Mouse (Mus musculus): ENCODE measurements around the gene Hsd3b4. TPM values are rescaled to one million over a fixed set of nuclear protein-coding genes. Genes with fewer than 3 reads are reported as not detected.
"Not testable (repeated sequence)": the region's sequence is repeated elsewhere in the genome, so short reads cannot be mapped to it uniquely, and the experiment has no call there.

Hsd3b4 gene
- polyA plus RNA-seq, 1 experiment from 2014 or later = not detected

DNA sequence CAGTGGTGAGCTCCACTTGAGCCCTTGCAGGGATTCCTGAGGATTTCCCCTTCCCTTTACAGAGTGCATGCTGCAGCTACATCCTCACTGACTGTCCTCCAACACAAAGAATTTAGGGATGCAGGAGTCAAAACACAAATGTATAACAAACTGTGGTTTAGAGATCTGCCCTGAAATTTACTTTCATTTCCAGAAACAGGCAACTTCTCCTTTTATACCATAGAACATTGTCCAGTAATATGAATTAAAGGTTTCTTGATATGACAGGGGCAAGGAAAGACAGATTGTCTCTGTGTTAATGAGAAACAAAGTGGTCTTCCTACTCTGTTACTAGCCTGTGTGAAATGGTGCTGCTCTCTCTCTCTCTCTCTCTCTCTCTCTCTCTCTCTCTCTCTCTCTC lies 12.9 kb downstream of the Hsd3b4 start:
- H3K4me1 ChIP-seq (ENCODE audit: control insufficient read depth, insufficient read depth, low read length); H3K27me3 ChIP-seq (ENCODE audit: control insufficient read depth, insufficient read depth, low read length); DNase-seq; ATAC-seq (ENCODE audit: low FRiP score, low TSS enrichment); H3K9ac ChIP-seq (replicated peaks; ENCODE audit: low read length); H3K4me3 ChIP-seq (replicated peaks; ENCODE audit: low read depth, low read length); H3K27ac ChIP-seq (replicated peaks; ENCODE audit: low read depth, low read length); H3K9me3 ChIP-seq (ENCODE audit: control insufficient read depth, low read length); H3K36me3 ChIP-seq (ENCODE audit: control insufficient read depth, insufficient read depth, low read length); H3K4me2 ChIP-seq (ENCODE audit: low read length): not testable (repeated sequence)

- not testable (repeated sequence) for H3K9ac ChIP-seq (replicated peaks; ENCODE audit: low read length); H3K4me1 ChIP-seq (ENCODE audit: control insufficient read depth, insufficient read depth, low read length); H3K27ac ChIP-seq (replicated peaks; ENCODE audit: low read depth, low read length); H3K9me3 ChIP-seq (ENCODE audit: control insufficient read depth, low read length); H3K4me2 ChIP-seq (ENCODE audit: low read length); H3K27me3 ChIP-seq (ENCODE audit: control insufficient read depth, insufficient read depth, low read length); H3K4me3 ChIP-seq (replicated peaks; ENCODE audit: low read depth, low read length); DNase-seq; ATAC-seq (ENCODE audit: low FRiP score, low TSS enrichment); H3K36me3 ChIP-seq (ENCODE audit: control insufficient read depth, insufficient read depth, low read length)
- WGBS = no CpG with 5 or more reads among the region's 2 CpGs
Measured at GRCm38 (mm10) chr3:98496762-98497161, 13.6 kb downstream of the Hsd3b4 start.

- ATAC-seq (ENCODE audit: low FRiP score, low TSS enrichment); H3K36me3 ChIP-seq (ENCODE audit: control insufficient read depth, insufficient read depth, low read length); DNase-seq; H3K4me1 ChIP-seq (ENCODE audit: control insufficient read depth, insufficient read depth, low read length); H3K9me3 ChIP-seq (ENCODE audit: control insufficient read depth, low read length); H3K27ac ChIP-seq (replicated peaks; ENCODE audit: low read depth, low read length); H3K9ac ChIP-seq (replicated peaks; ENCODE audit: low read length); H3K27me3 ChIP-seq (ENCODE audit: control insufficient read depth, insufficient read depth, low read length); H3K4me3 ChIP-seq (replicated peaks; ENCODE audit: low read depth, low read length); H3K4me2 ChIP-seq (ENCODE audit: low read length): not testable (repeated sequence)
Measured at GRCm38 (mm10) chr3:98495055-98495454, 15.3 kb downstream of the Hsd3b4 start.

DNA sequence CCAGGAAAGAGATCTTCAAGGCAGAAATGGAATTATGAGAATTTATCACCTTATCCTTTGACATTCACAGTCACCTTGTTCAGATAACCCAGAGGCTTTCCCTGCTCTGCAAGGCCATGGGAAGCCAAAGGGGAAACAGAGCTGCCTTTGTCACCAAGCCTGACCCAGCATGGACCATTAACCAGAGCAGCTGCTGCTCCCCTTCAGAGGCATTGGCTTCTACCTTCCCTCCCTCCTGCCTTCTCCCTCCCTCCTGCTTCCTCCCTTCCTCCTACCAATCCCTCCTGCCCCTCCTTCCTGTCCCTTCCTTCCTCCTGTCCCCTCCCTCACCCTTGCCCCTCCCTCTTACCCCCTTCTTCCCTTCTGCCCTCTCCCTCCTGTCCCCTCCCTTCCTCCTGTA lies 16.1 kb downstream of the Hsd3b4 start:
- not testable (repeated sequence) for H3K36me3 ChIP-seq (ENCODE audit: control insufficient read depth, insufficient read depth, low read length); H3K4me2 ChIP-seq (ENCODE audit: low read length); H3K27ac ChIP-seq (replicated peaks; ENCODE audit: low read depth, low read length); H3K4me1 ChIP-seq (ENCODE audit: control insufficient read depth, insufficient read depth, low read length); DNase-seq; H3K9ac ChIP-seq (replicated peaks; ENCODE audit: low read length); H3K4me3 ChIP-seq (replicated peaks; ENCODE audit: low read depth, low read length); H3K27me3 ChIP-seq (ENCODE audit: control insufficient read depth, insufficient read depth, low read length); H3K9me3 ChIP-seq (ENCODE audit: control insufficient read depth, low read length); ATAC-seq (ENCODE audit: low FRiP score, low TSS enrichment)

DNA sequence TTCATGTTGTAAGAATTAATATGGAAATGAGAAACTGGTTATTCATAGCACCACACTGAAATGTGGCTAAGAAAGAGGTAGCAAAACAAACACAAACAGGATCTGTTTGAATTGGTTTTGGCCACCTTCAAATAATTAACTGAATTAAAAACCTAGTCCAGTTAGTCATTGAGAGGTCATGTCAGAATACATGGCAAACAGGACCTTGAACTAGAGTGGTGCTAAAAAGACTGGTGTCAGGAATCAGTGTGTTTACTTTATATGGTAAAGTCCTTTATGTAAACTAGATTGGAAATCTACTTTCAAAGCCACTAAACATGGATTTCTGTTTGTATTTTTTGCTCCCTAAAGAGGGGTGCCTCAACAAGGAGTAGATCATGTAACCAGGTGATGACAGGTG lies 38.8 kb downstream of the Hsd3b4 start:
- not testable (repeated sequence) for H3K4me3 ChIP-seq (replicated peaks; ENCODE audit: low read depth, low read length); H3K9ac ChIP-seq (replicated peaks; ENCODE audit: low read length); DNase-seq; H3K27ac ChIP-seq (replicated peaks; ENCODE audit: low read depth, low read length); H3K27me3 ChIP-seq (ENCODE audit: control insufficient read depth, insufficient read depth, low read length); ATAC-seq (ENCODE audit: low FRiP score, low TSS enrichment); H3K4me2 ChIP-seq (ENCODE audit: low read length); H3K36me3 ChIP-seq (ENCODE audit: control insufficient read depth, insufficient read depth, low read length); H3K9me3 ChIP-seq (ENCODE audit: control insufficient read depth, low read length); H3K4me1 ChIP-seq (ENCODE audit: control insufficient read depth, insufficient read depth, low read length)

DNA sequence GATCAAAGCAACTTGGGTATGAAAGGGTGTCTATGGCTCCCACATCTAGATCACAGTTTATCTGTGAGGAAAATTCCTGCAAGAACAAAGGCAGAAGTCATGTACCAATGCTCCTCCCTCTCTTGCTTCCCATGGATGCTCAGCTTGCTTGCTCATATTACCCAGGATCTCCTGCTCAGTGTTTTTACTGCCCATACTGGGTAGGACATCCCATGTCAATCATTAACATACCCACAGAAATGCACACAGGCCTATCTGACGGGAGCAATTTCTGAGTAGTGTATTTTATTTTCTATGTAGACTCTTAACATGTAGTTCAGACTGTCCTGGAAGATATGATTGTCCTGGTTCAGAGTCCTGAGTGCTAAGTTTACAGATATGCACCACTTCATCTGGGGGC lies 39.3 kb downstream of the Hsd3b4 start:
- H3K27me3 ChIP-seq (ENCODE audit: control insufficient read depth, insufficient read depth, low read length) = not testable (repeated sequence)

GRCm38 (mm10) chr3:98469323-98469722 lies 41.0 kb downstream of the Hsd3b4 start:
- 80% methylated on average over 1 of the region's 2 CpGs for WGBS
- not testable (repeated sequence) for DNase-seq; H3K27ac ChIP-seq (replicated peaks; ENCODE audit: low read depth, low read length); H3K9me3 ChIP-seq (ENCODE audit: control insufficient read depth, low read length); H3K9ac ChIP-seq (replicated peaks; ENCODE audit: low read length); ATAC-seq (ENCODE audit: low FRiP score, low TSS enrichment); H3K4me2 ChIP-seq (ENCODE audit: low read length); H3K27me3 ChIP-seq (ENCODE audit: control insufficient read depth, insufficient read depth, low read length); H3K4me1 ChIP-seq (ENCODE audit: control insufficient read depth, insufficient read depth, low read length); H3K36me3 ChIP-seq (ENCODE audit: control insufficient read depth, insufficient read depth, low read length); H3K4me3 ChIP-seq (replicated peaks; ENCODE audit: low read depth, low read length)

More for the DNA sequence above, 39.3 kb downstream of the Hsd3b4 start:
- H3K27ac ChIP-seq (replicated peaks; ENCODE audit: low read depth, low read length); H3K36me3 ChIP-seq (ENCODE audit: control insufficient read depth, insufficient read depth, low read length); H3K4me3 ChIP-seq (replicated peaks; ENCODE audit: low read depth, low read length); H3K9ac ChIP-seq (replicated peaks; ENCODE audit: low read length); H3K4me1 ChIP-seq (ENCODE audit: control insufficient read depth, insufficient read depth, low read length); H3K4me2 ChIP-seq (ENCODE audit: low read length); DNase-seq; ATAC-seq (ENCODE audit: low FRiP score, low TSS enrichment); H3K9me3 ChIP-seq (ENCODE audit: control insufficient read depth, low read length): not testable (repeated sequence)
- WGBS = no CpG with 5 or more reads among the region's 1 CpGs

- H3K4me3 ChIP-seq (replicated peaks; ENCODE audit: low read depth, low read length); H3K36me3 ChIP-seq (ENCODE audit: control insufficient read depth, insufficient read depth, low read length); H3K4me1 ChIP-seq (ENCODE audit: control insufficient read depth, insufficient read depth, low read length); DNase-seq; ATAC-seq (ENCODE audit: low FRiP score, low TSS enrichment); H3K4me2 ChIP-seq (ENCODE audit: low read length); H3K27me3 ChIP-seq (ENCODE audit: control insufficient read depth, insufficient read depth, low read length); H3K9me3 ChIP-seq (ENCODE audit: control insufficient read depth, low read length); H3K27ac ChIP-seq (replicated peaks; ENCODE audit: low read depth, low read length); H3K9ac ChIP-seq (replicated peaks; ENCODE audit: low read length): not testable (repeated sequence)
- WGBS = no CpG with 5 or more reads among the region's 1 CpGs
Measured at GRCm38 (mm10) chr3:98457026-98457425, 53.3 kb downstream of the Hsd3b4 start, which contains the start of gene Gm4450. Gm4450 (minus strand) TSS chr3:98457126.

DNA sequence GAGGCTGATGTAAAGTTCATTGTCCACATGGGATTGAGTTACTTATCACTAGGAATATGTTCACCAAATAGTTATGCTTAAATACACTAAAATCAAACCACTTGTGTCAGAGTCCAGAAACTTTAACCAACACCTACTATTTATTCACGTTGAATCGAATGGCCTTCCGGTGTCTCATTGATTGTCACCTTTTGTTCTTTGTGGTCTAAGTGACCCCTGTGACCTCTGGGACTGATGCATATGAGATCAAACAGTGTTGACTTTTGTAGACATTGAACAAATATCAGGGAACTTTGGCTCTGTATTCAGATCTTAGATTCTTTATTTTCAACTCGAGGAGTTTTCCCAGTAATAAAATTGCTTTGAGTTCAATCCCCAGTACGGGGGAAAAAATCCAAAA lies 56.5 kb downstream of the Hsd3b4 start:
- 60% methylated on average over 5 of the region's 5 CpGs for WGBS
- not testable (repeated sequence) for H3K9me3 ChIP-seq (ENCODE audit: control insufficient read depth, low read length); H3K4me2 ChIP-seq (ENCODE audit: low read length); H3K36me3 ChIP-seq (ENCODE audit: control insufficient read depth, insufficient read depth, low read length); H3K27me3 ChIP-seq (ENCODE audit: control insufficient read depth, insufficient read depth, low read length); H3K9ac ChIP-seq (replicated peaks; ENCODE audit: low read length); DNase-seq; H3K4me3 ChIP-seq (replicated peaks; ENCODE audit: low read depth, low read length); ATAC-seq (ENCODE audit: low FRiP score, low TSS enrichment); H3K4me1 ChIP-seq (ENCODE audit: control insufficient read depth, insufficient read depth, low read length); H3K27ac ChIP-seq (replicated peaks; ENCODE audit: low read depth, low read length)
